Mouse (Mus musculus) bone marrow macrophage, adult 2 months (primary cell): Measurements from ENCODE around the gene Cry2. TPM values are rescaled to one million over a fixed set of nuclear protein-coding genes. Genes with fewer than 3 reads are reported as not detected.
"Not testable (repeated sequence)": the region's sequence is repeated elsewhere in the genome, so short reads cannot be mapped to it uniquely, and the experiment has no call there.

Experiments
- H3K27ac ChIP-seq: 2 replicates; pipeline ENCODE4 v1.5.1; 2012; ENCODE audit warnings: low read depth, low read length; ENCODE audit not compliant: insufficient read depth
- H3K4me1 ChIP-seq: 2 replicates; pipeline ENCODE4 v1.6.1; 2012; ENCODE audit warnings: low read length; ENCODE audit not compliant: control insufficient read depth, insufficient read depth
- H3K4me3 ChIP-seq: 2 replicates; pipeline ENCODE4 v1.5.1; 2012; ENCODE audit warnings: mild to moderate bottlenecking, low read length, moderate library complexity; ENCODE audit not compliant: insufficient read depth
- CTCF ChIP-seq: IDR thresholded peaks from 2 replicates; pipeline ENCODE4 v1.5.1; 2012; ENCODE audit warnings: low read depth, mild to moderate bottlenecking, low read length, moderate library complexity
- POLR2A ChIP-seq: IDR thresholded peaks from 2 replicates; pipeline ENCODE4 v1.6.1; 2012; ENCODE audit warnings: mild to moderate bottlenecking, low read depth, low read length, borderline replicate concordance
- polyA plus RNA-seq: library from polyadenylated mRNA; stranded (reverse); fragments of >200 nt; gene quantifications from 2 replicates; pipeline ENCODE4 v1.2.4, GENCODE M21; 2012; ENCODE audit not compliant: missing spikeins, insufficient read depth, insufficient read length

Cry2 gene
- polyA plus RNA-seq, 1 experiment = 5.4 TPM

- H3K27ac ChIP-seq = no peak within 1 kb of the TSS
- H3K4me3 ChIP-seq = peak within 1 kb of the TSS; percentile 37
- TF ChIP-seq CTCF = no peak
- TF ChIP-seq POLR2A = no peak
- H3K4me1 ChIP-seq = 0 out of 2 replicates have a peak, but pooled peaks cover 2% of the 10 kb centered on the region
Measured at GRCm38 (mm10) chr2:92401091-92401561, 32.7 kb downstream of the Cry2 start, which contains the start of gene Mapk8ip1. TSS of gene Mapk8ip1 (minus strand) at chr2:92401263.

DNA sequence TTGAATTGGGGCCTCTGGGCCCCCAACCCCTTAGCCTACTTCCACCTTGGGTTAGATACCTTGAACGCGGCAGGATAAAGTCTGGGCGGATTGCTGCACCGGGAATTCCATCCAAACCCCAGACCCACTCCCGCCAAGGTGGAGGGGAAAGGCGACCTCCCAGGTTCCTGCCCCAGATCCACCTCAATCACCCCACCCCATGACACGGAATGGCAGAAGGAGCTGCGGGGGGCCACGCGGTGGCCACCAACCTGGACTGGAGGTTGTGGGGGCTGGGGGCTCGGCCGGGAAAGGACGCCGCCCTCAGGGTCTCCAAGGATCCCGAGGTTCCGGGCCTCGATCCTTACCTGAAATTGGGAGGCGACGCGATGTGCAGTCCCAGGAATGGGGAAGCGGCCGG lies 33.2 kb downstream of the Cry2 start:
- TF ChIP-seq CTCF (no peak), POLR2A (no peak)
- Histone ChIP-seq H3K4me3 (peak overlapping the region; percentile 22; the same call in 1 of the 2 replicates), H3K4me1 (0 out of 2 replicates have a peak, but pooled peaks cover 2% of the 10 kb centered on the region), H3K27ac (no peak overlapping the region)

GRCm38 (mm10) chr2:92399877-92400276 lies 34.0 kb downstream of the Cry2 start:
- not testable (repeated sequence) for H3K27ac ChIP-seq, H3K4me1 ChIP-seq, H3K4me3 ChIP-seq

DNA sequence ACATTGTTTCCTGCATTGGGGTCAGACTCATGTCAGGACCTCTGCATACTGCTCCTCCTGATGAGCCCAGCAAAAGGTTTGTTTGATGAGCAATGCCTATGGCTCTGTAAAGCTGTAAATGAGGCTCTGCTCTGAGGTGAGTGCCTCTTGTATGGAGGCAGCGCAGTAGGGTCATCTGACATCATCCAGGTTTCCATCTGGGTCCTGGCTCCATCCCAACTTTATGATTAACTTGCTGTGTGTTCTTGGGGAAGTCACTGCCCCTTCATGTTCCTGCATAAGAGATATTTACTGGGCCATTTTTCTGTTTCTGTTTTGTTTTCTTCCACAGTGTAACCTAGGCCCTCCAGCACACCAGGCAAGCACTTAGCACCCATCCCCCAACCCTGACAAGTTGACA lies 36.4 kb downstream of the Cry2 start:
- TF ChIP-seq CTCF (no peak), POLR2A (no peak)
- no peak overlapping the region for H3K4me3 ChIP-seq
- H3K27ac ChIP-seq = no peak overlapping the region

GRCm38 (mm10) chr2:92395535-92395934 lies 38.3 kb downstream of the Cry2 start:
- no peaks in the 10 kb centered on the region for H3K4me1 ChIP-seq
- H3K4me3 ChIP-seq = no peak overlapping the region
- H3K27ac ChIP-seq = no peak overlapping the region
- TF ChIP-seq POLR2A (no peak), CTCF (no peak)

More for the DNA sequence above, 36.4 kb downstream of the Cry2 start:
- H3K4me1 ChIP-seq = 0 out of 2 replicates have a peak, but pooled peaks cover 2% of the 10 kb centered on the region

DNA sequence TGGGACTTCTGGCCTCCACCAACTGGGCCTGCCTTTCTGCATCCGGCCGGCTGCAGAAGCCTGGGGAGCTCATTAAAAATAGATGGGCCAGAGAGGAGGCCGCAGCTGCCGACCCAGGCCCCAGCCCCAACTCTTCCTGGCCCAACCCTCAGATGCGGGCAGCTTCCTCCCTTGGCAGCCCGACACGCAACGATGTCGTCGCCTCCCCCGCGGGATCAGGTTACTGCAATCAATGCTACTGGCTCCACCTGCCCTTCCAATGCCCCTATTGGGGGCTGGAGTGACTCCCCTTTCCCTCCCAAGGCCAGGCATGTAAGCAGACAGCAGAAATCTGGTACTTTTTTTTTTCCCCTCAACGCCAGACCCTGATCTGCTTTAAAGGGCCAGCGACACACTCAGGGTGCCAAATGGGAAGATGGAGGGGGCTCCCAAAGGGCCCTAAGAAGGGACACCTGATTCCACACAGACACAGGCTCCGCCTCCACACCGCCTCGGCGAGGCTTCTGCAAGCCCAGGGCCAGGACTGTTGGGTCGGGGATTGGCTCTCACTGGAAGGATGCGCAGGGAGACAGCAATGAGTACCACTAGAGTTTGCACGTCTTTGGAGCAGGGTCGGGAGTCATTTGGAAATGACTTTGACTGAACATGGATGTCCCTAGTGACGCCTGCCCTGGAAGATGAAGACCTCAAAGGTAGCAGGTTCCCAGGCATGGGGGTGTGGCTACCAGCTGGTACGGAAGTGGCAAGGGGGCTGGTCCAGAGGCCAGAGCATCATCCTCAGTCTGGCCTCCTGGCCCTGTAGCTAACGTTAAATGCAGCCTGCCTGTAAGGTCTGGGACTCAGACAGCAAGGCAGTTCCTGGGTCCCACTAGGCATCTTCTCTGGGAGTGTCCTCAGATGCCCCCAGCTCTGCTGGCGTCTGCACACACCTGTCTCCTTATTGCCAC lies 41.3 kb downstream of the Cry2 start:
- TF ChIP-seq CTCF = no peak
- no peak for TF ChIP-seq POLR2A
- no peak overlapping the region for H3K27ac ChIP-seq
- no peaks in the 10 kb centered on the region for H3K4me1 ChIP-seq
- no peak overlapping the region for H3K4me3 ChIP-seq

- no peaks in the 10 kb centered on the region for H3K4me1 ChIP-seq
- no peak overlapping the region for H3K27ac ChIP-seq
- TF ChIP-seq CTCF (no peak), POLR2A (no peak)
- H3K4me3 ChIP-seq = no peak overlapping the region
Measured at GRCm38 (mm10) chr2:92391703-92392317, 42.0 kb downstream of the Cry2 start.

DNA sequence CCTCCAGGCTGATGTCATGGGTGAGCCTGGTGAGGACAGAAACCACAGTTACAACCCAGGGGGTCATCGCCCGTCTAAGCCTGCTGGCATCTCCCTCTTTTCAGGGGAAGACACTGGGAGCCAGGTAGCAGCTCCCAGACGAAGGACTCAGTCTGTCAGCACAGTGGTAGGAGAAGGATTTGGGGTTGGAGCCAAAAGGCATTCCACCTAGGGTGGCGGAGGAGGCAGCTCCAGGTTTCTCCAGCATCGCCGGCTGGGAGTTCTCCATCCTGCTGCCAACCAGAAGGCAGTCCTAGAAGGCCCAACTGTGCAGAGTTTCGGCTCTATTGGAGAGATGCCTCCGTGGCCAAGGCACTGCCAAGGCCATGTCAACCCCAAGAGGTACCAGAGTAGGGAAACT lies 42.7 kb downstream of the Cry2 start:
- Histone ChIP-seq H3K4me3 (no peak overlapping the region), H3K4me1 (no peaks in the 10 kb centered on the region), H3K27ac (no peak overlapping the region)
- no peak for TF ChIP-seq CTCF
- TF ChIP-seq POLR2A = no peak

GRCm38 (mm10) chr2:92390206-92390930 lies 43.5 kb downstream of the Cry2 start:
- no peak overlapping the region for H3K27ac ChIP-seq
- H3K4me1 ChIP-seq = no peaks in the 10 kb centered on the region
- no peak for TF ChIP-seq POLR2A
- no peak for TF ChIP-seq CTCF
- H3K4me3 ChIP-seq = no peak overlapping the region
